Mouse (Mus musculus) spleen, adult 2 months (tissue): Measurements from ENCODE around the gene Plcb4. TPM values are rescaled to one million over a fixed set of nuclear protein-coding genes. Genes with fewer than 3 reads are reported as not detected.

ENCODE experiments used
- DNase-seq, 2 experiments: peaks; one replicate each; pipeline versions ENCODE4 v3.0.0 to v3.0.0-alpha.2; 2012 to 2021; ENCODE audit warnings: low spot score in 2 of 2, low read depth in 1 of 2
- H3K27ac ChIP-seq: fragments of 200-500 bp; 2 replicates; pipeline ENCODE4 v1.5.1; 2012; ENCODE audit warnings: low read length, inconsistent platforms; ENCODE audit not compliant: insufficient read depth
- H3K27me3 ChIP-seq: fragments of 200-500 bp; 2 replicates; pipeline ENCODE4 v1.6.1; 2012; ENCODE audit warnings: mild to moderate bottlenecking, moderate library complexity, low read length, inconsistent platforms; ENCODE audit not compliant: control insufficient read depth, insufficient read depth
- H3K36me3 ChIP-seq: fragments of 200-500 bp; 2 replicates; pipeline ENCODE4 v1.6.1; 2012; ENCODE audit warnings: mild to moderate bottlenecking, low read length, inconsistent platforms; ENCODE audit not compliant: control insufficient read depth, insufficient read depth
- H3K4me1 ChIP-seq: fragments of 200-500 bp; 2 replicates; pipeline ENCODE4 v1.6.1; 2011; ENCODE audit warnings: inconsistent platforms; ENCODE audit not compliant: control insufficient read depth, insufficient read depth, insufficient read length
- H3K4me3 ChIP-seq: fragments of 200-500 bp; 2 replicates; pipeline ENCODE4 v1.5.1; 2011; ENCODE audit warnings: mild to moderate bottlenecking, inconsistent platforms; ENCODE audit not compliant: insufficient read depth, insufficient read length; ENCODE audit errors: extremely low read depth
- CTCF ChIP-seq: fragments of 200-500 bp; IDR thresholded peaks from 2 replicates; pipeline ENCODE4 v1.5.1; 2011; ENCODE audit warnings: mild to moderate bottlenecking, inconsistent platforms; ENCODE audit not compliant: insufficient read depth, insufficient read length, insufficient replicate concordance; ENCODE audit errors: extremely low read depth
- POLR2A ChIP-seq: fragments of 200-500 bp; IDR thresholded peaks from 2 replicates; pipeline ENCODE4 v1.6.1; 2011; ENCODE audit warnings: low read depth, low read length, inconsistent platforms
- WGBS: fragments of 180-500 bp; shearing (Covaris S2); methylation state at CpG from one replicate; pipeline ENCODE4 v1.1.7; 2018; 5-methylcytosine and 5-hydroxymethylcytosine counted together
- polyA plus RNA-seq: library from polyadenylated mRNA; depleted of rRNA; stranded (reverse); fragments of >200 nt; gene quantifications from 2 replicates; pipeline ENCODE4 v1.2.3, GENCODE M21; 2012

Plcb4 gene
- polyA plus RNA-seq, 1 experiment: 2.4 TPM

DNA sequence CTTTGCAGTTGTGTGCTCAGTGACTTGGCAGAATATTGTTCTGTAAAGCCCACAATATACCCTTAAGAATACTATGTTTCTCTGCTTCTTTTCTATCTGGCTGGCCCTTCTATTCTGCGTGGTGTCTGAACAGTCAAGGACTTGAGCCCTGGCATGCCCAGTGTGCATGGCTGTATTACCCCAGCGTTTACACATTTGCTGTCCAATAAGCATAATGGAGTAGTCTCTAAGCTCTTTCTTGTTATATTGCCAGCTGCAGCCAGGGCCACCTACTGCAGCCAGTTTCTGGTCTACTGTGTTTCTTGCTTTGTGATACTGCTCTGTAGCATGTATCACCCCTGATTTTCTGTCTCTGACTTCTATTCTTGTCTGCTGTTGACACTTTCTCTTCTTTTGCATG is 166.8 kb downstream of the Plcb4 start:
- Histone ChIP-seq H3K27me3 (no peaks in the 10 kb centered on the region), H3K36me3 (no peaks in the 10 kb centered on the region), H3K4me3 (no peak overlapping the region), H3K4me1 (peaks cover 4% of the 10 kb centered on the region; the same call in 1 of the 2 replicates), H3K27ac (no peak overlapping the region)
- WGBS: 87% methylated on average over 2 of the region's 2 CpGs
- DNase-seq: no peak
- TF ChIP-seq POLR2A (no peak), CTCF (no peak)

DNA sequence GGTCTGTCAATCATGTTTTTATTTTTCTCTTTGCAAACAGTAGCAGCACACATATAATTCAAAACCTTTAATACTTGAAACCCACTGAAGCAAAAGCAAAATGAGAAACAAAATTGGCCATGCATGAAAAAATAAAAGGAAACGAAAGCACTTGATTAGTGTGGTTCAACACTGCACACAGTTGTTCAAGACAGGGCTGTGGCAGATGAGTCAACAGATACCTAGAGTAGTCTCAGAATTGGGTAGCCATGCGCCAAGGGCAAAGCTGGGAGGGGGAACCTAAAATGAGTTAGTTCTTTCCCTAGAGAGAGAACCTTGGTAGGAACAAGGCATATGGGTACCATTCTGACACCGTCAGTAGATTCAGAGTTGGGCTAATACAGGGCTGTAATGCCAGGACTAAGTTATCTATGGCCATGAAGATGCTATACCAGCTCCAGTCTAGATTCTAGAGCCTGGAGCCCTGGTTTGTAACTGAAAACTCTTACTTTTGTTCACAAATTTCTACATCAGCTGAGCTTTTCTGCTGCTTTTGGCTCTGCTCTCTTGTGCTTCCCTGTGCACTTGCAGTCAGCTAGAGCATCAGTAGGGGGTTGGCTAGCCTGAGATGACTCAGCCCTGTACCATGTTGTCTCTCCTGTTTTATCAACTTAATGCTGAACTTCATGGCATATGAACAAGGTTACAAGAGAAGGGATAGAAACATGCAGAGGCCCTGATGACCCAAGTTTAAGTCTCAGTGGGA is 168.0 kb downstream of the Plcb4 start:
- Histone ChIP-seq H3K27ac (no peak overlapping the region), H3K36me3 (no peaks in the 10 kb centered on the region), H3K27me3 (no peaks in the 10 kb centered on the region), H3K4me1 (peaks cover 4% of the 10 kb centered on the region; the same call in 1 of the 2 replicates), H3K4me3 (no peak overlapping the region)
- TF ChIP-seq POLR2A: no peak
- no peak for TF ChIP-seq CTCF
- DNase-seq: peak in 1 of 2 experiments; percentile 9
- WGBS: 26% methylated on average over 3 of the region's 3 CpGs

DNA sequence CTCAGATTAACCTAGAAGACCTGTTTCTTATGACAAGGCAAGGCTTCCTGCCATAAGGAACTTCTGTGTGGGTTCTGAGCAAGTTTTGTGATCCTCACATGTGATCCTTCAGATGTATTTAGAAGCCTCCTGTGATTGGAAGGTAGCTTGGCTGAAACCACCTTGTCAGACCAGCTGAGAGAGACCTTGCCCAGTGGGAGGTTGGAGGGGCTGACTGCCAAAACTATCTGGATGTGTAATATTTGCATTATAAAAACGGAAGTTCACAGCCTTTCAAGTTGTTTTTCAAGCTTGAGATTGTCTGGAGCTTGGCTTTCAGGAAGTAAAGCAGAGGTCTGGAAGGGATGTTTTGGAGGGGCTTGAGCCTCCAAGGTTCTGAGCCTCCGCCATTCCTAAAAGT is 169.6 kb downstream of the Plcb4 start:
- no peaks in the 10 kb centered on the region for H3K27me3 ChIP-seq
- TF ChIP-seq POLR2A (no peak), CTCF (no peak)
- DNase-seq: no peak
- WGBS: 62% methylated on average over 2 of the region's 2 CpGs
- H3K4me1 ChIP-seq: peaks cover 4% of the 10 kb centered on the region; the same call in 1 of the 2 replicates
- H3K36me3 ChIP-seq: no peaks in the 10 kb centered on the region
- no peak overlapping the region for H3K27ac ChIP-seq
- no peak overlapping the region for H3K4me3 ChIP-seq

DNA sequence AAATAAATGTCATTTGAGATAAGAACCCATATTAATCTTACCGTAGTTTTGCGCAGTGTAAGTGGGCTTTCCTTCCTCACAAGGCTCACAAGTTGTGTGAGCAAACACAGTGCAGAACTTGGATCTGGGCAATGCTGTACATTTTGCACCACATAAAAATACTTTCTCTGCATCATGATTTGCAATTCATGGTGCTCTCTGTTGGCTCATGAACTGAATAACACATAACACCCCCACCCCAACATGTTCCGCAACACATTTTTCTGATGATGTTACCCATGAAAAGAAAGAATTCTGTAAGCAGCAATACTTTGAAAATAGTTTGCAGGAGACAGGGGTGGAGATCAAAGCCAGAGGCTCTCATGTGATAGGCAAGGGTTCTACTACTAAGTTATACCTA is 174.9 kb downstream of the Plcb4 start:
- Histone ChIP-seq H3K4me3 (no peak overlapping the region), H3K4me1 (no peaks in the 10 kb centered on the region)
- 95% methylated on average over 3 of the region's 3 CpGs for WGBS

DNA sequence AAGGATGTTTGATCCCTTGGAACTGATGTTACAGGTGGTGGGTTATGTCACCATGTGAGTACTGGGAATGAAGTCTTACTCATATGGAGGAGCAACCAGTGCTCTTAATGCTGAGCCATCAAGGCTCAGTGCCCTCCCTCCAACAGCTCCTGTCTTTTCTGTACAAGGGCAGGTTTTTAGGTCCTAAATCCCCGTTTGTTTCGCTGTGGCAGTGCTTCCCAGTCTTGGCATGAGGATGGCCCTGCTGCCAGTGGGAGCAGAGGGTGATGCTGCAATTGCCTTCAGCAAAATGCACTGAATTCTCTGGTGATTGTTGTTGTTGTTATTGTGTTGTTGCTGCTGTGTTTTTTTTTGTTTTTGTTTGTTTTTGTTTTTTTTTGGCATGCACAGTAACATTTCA is 175.6 kb downstream of the Plcb4 start:
- WGBS: 80% methylated on average over 2 of the region's 2 CpGs
- no peaks in the 10 kb centered on the region for H3K4me1 ChIP-seq
- no peak overlapping the region for H3K4me3 ChIP-seq
- TF ChIP-seq POLR2A: no peak
- TF ChIP-seq CTCF: no peak
- no peaks in the 10 kb centered on the region for H3K27me3 ChIP-seq
- no peak overlapping the region for H3K27ac ChIP-seq
- DNase-seq: no peak
- no peaks in the 10 kb centered on the region for H3K36me3 ChIP-seq

More for the DNA sequence above, 174.9 kb downstream of the Plcb4 start:
- TF ChIP-seq POLR2A (no peak), CTCF (no peak)
- Histone ChIP-seq H3K27me3 (no peaks in the 10 kb centered on the region), H3K36me3 (no peaks in the 10 kb centered on the region), H3K27ac (no peak overlapping the region)
- no peak for DNase-seq

DNA sequence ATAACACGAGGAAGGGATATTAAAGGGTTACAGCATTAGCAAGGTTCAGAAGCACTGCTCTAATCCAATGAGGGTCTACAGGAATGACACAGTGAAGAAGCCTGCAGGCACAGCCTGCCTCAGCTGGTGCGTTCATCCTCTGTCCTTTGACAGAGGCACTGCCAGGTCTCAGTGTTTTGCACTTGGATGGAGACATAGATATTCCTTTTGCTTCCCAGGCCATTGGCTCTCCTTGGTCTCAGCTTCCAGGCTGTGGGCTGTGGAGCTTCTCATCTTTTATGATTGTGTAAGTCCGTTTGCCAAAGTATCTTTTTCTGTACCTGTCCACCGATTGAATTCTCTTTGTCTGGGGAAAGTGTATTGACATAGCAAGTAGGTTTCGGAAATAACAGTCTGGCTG is 177.1 kb downstream of the Plcb4 start:
- H3K27me3 ChIP-seq: no peaks in the 10 kb centered on the region
- DNase-seq: no peak
- no peaks in the 10 kb centered on the region for H3K36me3 ChIP-seq
- no peak overlapping the region for H3K4me3 ChIP-seq
- TF ChIP-seq CTCF (no peak), POLR2A (no peak)
- no peak overlapping the region for H3K27ac ChIP-seq
- 88% methylated on average over 5 of the region's 5 CpGs for WGBS
- H3K4me1 ChIP-seq: no peaks in the 10 kb centered on the region

DNA sequence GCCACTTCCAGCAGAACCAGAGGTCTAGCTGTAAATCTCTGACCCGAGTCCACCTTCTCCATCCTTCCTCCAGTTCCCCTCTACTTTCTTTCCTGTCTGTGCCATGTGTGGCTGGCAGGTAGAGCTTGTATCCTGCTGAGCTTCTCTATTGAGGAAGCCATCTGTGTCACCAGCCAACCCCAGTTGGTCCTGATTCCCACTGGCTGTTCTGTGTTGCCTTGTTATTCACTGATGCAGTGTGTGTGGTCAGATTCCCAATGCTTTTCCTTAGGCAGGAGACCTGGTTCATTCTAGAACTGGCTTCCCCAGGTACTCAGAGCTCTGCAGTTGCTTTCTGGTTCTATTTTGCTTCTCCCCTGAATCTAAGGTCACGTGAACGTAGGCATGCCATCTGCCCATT is 177.6 kb downstream of the Plcb4 start:
- Histone ChIP-seq H3K36me3 (no peaks in the 10 kb centered on the region), H3K27ac (no peak overlapping the region), H3K4me1 (no peaks in the 10 kb centered on the region), H3K4me3 (no peak overlapping the region), H3K27me3 (no peaks in the 10 kb centered on the region)
- WGBS: 81% methylated on average over 3 of the region's 3 CpGs
- DNase-seq: no peak
- no peak for TF ChIP-seq CTCF
- TF ChIP-seq POLR2A: no peak
